Mouse (Mus musculus): ENCODE measurements around the gene Gpr55. TPM values are rescaled to one million over a fixed set of nuclear protein-coding genes. Genes with fewer than 3 reads are reported as not detected.
"Not testable (repeated sequence)": the region's sequence is repeated elsewhere in the genome, so short reads cannot be mapped to it uniquely, and the experiment has no call there.

Gpr55 gene
- total RNA-seq (2017), result 0.81 and 1.4 TPM in 2 replicates

DNA sequence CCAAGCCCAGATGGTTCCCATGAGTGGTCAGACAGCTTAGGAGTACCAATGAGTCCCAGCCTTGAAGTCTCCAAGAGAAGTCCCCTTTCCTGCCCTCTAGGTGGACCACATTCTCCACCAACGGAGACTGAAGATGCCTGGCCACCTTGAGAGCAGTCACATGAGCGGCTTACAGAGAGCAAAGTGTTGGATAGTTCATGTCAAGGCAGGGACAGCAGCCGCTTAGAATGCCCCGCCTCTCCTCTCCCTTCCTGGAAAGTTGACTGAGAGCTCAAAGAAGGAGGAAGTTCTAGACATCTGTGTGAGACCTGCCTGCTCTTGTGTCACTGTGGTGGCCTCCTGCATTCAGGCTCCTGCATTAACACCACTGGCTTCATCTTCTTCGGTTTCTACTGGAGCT lies at the start of gene Gpr55:
Gene Gpr55 (minus strand): TSS at position 135 of the 400 bp plus-strand sequence.
- ATAC-seq (ENCODE audit: extremely low read depth, insufficient number of reproducible peaks, low FRiP score, poor library complexity, severe bottlenecking), result peak; percentile 64

DNA sequence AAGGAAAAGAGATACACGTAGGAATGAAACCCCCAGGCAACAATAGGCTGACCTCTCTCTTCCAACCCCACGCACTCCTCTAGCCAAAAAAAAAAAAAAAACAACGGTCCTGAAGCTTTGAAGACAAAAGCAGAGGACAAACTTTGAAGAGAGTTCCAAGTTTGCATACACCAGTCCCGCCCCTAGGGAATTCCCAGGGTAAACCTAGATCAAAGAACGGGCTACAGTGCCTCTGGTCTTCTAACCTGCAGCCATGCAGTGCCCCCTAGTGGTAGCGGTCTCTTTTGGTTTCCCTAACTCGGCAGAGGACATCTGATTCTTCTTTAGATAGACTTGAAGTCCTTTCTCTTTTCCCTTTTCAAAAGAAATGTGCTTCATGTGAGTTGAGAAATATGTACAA lies 47.0 kb upstream of the Gpr55 start:
- ATAC-seq (ENCODE audit: extremely low read depth, insufficient number of reproducible peaks, low FRiP score, poor library complexity, severe bottlenecking), result 0 out of 2 replicates have a peak, but pooled peaks have one; percentile 51

DNA sequence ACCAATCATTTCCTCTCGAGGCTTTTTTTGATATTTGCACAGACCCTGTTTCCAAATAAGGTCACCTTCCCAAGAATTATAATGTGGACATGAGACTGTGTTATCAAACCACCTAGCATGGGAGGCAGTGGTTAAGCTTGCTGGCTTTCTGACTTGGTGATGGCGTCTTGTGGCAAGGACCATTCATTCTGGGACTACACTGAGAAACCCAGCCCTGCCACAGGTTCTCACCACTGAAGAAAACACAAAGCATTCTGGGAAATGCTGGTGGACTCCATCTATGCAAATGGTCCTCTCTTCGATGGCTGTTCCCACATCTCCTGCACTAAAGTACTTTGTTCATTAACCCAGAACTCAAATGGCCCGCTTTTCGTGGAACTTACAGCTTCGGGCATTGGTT lies 45.2 kb upstream of the Gpr55 start:
- no peak for ATAC-seq (ENCODE audit: extremely low read depth, insufficient number of reproducible peaks, low FRiP score, poor library complexity, severe bottlenecking)

DNA sequence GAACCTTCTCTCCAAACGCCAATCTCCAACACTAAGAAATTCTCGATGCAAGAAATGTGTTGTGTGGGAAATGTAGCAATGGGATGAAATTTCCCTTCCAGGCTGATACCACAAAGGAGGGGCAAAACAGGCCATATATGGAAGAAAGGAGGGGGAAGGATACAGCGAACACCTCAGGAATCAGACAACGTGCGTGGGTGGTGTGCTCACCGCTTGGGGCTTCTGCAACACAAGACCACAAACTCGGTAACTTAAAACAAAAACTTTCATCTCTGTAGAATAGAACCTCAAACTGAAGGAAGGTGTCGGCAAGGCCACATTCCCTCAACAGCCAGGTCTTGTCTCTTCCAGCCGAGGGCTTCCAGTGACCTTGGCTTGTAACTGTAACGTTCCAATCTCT lies 44.7 kb upstream of the Gpr55 start:
- no peak for ATAC-seq (ENCODE audit: extremely low read depth, insufficient number of reproducible peaks, low FRiP score, poor library complexity, severe bottlenecking)

DNA sequence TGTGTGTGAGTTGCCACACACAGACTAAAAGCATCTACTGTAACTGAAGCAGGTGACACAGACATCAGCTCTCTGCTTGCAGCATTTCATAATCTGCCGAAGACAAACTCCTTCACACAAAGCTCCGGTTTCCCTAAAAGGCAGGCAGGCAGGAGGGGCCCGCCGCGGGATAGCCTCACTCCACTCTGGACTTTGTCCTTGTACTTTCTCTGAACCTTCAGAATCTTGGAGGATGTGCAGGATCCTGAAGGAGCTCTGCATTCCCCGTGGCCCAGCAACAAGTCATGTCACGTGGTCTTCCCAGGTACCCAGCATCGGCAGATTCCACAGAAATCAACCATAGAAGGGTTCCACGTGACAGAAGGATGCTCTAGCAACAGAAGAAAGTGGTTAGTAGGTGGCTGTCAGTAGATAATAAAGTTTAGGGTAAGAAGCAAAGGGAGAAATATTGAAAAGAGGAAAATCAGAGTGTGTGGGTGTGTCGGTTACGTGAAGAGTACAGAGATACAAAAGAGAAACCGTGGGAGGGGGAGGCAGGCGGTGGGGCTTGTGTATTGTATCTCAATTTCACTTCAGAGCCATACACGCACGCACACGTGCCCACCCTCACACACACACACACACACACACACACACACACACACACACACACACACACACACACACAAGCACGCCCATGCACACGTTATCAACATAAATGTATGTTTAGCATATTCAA lies 39.2 kb upstream of the Gpr55 start:
- ATAC-seq (ENCODE audit: extremely low read depth, insufficient number of reproducible peaks, low FRiP score, poor library complexity, severe bottlenecking), result no peak

DNA sequence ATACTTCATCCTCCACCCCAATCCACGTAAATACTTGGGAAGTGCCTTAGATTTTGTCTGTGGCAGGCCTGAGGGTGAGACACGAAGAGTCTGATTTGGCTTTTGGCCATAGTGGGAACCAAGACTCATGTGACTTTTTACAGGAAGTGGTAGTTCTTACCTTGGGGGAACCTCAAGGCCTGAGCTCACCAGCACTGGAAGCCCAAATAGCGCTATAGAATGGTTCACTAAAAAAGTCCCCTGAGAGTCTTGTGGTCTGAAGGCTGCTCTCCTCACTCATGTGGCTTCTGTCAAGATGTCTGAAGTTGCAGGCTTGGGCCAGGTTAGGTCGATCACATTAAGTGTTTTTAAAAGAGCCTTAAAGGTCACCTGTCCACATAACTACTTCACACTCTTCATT lies 37.2 kb upstream of the Gpr55 start:
- ATAC-seq (ENCODE audit: extremely low read depth, insufficient number of reproducible peaks, low FRiP score, poor library complexity, severe bottlenecking), result peak; percentile 75; the same call in 1 of the 2 replicates

DNA sequence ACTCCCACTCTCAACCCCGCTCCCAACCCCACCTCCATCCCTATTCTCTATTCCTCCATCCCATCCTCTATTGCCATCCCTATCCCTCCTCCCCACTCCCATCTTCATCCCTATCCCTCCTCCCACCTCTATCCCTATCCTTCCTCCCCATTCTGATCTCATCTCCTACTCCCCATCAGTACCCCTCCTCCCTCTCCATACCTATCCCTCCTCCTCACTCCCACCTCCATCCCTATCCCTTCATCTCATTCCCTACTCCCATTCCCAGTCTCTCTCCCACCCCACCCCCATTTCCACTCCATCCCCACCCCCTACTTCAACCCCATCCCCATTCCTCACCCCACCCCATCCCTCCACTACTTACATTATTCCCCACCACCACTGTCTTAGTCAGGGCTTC lies 36.4 kb upstream of the Gpr55 start:
- no peak for ATAC-seq (ENCODE audit: extremely low read depth, insufficient number of reproducible peaks, low FRiP score, poor library complexity, severe bottlenecking)

DNA sequence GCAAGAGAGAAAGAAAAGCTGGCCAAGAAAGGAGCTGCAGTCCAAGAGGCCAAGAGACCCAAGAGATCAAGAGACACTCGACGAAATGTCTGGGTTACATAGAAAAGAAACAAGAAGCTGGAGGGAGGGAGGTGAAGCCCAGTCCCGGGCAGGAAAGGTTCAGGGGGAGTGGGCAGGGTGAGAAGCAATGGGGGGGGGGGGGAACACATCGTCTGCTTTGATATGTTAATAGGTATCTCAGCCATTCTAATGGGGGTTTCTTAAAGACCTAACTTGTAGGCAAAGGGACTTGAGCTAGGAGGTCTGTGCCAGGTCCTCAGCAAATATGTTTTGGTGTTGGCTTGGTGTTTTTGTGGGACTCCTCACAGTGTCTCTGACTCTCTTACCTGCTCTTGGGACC lies 32.7 kb upstream of the Gpr55 start:
- ATAC-seq (ENCODE audit: extremely low read depth, insufficient number of reproducible peaks, low FRiP score, poor library complexity, severe bottlenecking), result no peak

DNA sequence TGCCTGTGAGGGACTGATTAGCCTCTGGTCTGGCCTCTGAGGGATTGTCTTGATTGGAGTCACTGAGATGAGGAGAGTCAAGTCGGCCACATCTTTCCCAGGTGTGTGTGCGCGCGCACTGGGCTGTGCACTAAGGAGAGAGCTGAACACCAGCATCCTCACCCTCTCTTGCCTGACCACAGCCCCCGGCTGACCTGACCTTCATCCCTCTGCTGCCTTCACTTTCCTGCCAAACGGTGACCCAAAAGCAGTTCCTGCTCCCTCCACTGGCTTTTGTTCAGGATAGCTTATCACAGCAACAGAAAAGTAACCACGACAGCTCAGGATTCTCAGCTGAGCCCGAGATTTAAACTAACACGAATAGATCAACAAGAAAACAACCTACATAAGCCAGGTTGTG lies 31.4 kb upstream of the Gpr55 start:
- no peak for ATAC-seq (ENCODE audit: extremely low read depth, insufficient number of reproducible peaks, low FRiP score, poor library complexity, severe bottlenecking)

DNA sequence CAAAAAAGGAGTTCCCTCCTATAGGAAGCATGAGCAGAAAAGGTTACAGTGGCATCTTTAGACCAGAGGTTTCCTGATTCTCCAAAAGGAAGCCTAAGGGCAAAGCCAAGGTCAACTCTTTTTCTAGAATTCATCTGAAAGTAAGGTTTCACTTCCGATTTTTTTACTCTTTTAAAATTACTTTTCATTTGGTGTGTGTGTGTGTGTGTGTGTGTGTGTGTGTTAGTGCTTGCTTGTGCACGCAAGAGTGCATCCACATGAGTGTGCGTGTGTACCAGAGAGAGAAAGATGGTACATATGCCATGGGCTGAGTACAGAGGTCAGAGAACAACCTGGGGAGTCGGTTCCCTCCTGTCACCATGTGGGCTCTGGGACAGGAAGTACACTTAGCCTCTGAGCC lies 28.1 kb upstream of the Gpr55 start:
- not testable (repeated sequence) for ATAC-seq (ENCODE audit: extremely low read depth, insufficient number of reproducible peaks, low FRiP score, poor library complexity, severe bottlenecking)

DNA sequence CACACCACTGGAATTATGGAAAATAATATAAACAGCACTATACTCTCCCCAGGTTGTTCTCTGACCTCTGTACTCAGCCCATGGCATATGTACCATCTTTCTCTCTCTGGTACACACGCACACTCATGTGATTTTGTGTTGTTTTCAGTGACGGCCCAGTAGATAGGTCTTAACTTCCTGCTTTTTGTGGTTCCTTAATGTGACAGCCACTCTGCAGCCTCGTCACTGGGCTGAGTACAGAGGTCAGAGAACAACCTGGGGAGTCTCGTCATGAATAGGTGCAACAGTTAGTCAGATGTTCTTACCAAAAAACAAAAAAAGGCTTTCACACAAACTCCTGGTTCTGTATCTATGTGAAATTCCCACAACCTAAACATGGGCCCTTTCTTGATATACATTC lies 27.5 kb upstream of the Gpr55 start:
- peak; percentile 79 for ATAC-seq (ENCODE audit: extremely low read depth, insufficient number of reproducible peaks, low FRiP score, poor library complexity, severe bottlenecking)

DNA sequence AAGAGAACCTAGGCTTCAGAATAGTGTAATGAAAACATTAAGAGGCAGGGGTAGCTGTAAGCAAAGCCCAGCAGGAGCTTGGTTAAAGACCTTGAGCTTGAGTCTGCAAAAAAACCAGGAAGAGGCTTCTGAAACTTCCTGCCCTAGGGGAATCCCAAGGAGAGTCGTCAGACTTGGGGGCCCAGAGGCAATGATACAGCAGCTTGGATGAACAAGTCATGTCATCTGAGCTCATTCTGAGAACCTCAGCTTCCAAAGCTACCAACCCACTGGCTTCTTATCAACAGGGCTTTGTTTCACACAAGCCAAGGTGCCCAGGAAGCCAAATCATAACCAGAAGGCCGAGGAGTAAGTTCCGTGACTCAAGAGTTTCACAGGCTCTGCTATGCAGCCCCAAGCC lies 25.0 kb upstream of the Gpr55 start:
- ATAC-seq (ENCODE audit: extremely low read depth, insufficient number of reproducible peaks, low FRiP score, poor library complexity, severe bottlenecking), result no peak

DNA sequence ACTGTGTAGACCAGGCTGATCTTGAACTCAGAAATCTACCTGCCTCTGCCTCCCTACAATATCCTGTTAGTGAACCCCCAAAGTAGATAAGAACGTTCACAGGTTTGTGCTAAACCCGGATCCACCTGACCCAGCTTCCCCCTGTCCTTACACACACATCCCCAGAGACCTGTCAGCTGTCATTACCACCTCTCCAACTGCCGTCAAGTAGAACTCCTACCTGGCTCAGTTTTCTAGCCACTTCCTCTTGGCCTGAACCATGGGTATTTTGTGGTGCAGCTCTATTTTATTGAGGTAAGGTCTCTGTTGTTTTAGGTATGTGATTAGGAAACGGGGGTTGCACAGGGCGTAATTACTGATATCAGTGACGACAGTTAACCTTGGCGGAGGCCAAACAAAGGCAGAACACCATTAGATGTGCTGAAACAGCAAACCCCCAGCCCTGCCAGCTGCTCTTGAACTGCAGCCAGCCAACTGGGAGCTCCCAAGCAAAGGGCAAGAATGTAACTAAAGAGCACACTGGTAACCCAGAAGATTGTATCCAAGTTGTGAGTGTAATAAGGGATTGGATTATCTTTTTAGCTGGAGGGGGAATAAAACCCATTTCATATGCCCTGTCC lies 21.0 kb upstream of the Gpr55 start:
- peak; percentile 39; the same call in 1 of the 2 replicates for ATAC-seq (ENCODE audit: extremely low read depth, insufficient number of reproducible peaks, low FRiP score, poor library complexity, severe bottlenecking)

DNA sequence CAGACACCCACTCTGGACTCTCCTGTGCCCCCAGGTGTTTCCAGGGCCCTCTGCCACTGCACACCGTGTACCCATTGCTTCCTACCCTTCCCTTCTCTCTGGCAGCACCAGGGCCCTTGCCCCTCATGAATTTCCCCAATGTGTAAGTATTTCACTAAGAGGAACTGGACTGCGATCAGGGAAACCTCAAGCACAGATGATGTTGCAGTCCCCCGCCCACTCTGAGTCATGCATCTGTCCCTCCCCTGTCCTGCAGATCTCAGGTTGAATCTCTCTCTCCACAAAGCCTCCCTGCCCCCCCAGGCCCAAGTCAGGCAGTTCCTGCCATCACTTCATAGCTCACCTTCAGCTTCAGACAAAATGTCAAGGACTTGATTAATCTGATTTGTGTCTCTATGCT lies 16.9 kb upstream of the Gpr55 start:
- ATAC-seq (ENCODE audit: extremely low read depth, insufficient number of reproducible peaks, low FRiP score, poor library complexity, severe bottlenecking), result no peak

DNA sequence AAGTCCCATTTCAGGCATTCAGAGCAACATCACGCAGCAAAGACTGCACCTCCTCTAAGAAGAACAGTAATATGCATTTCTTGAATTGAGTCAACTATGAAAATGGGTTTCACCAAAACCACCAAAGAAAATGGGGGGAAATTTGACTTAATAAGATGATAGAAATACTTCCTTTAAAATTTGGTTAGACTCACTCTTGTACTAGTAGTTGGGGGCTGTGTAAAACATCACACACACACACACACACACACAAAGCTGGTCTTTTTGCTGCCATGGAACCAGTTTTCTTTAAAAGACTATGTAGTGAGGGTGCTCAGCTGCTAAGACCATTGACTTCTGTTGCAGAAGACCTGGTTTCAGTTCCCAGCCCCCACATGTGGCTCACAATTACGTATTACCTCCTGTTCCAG lies 12.7 kb upstream of the Gpr55 start:
- ATAC-seq (ENCODE audit: extremely low read depth, insufficient number of reproducible peaks, low FRiP score, poor library complexity, severe bottlenecking), result no peak

DNA sequence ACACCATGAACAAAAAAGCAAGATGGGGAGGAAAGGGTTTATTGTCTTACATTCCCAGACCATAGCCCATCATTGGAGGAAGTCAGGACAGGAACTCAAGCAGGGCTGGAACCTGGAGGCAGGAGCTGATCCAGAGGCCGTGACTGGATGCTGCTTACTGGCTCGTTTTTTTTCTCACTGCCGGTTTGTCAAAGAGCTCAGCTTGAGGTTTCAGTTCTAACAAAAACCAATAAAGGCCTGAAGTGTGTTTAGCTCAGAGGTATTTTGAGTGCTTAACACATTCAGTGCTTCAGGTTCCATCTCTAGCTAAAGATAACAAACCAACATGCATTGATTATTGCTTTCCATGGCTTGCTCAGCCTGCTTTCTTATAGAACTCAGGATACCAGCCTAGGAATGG lies 11.5 kb upstream of the Gpr55 start:
- no peak for ATAC-seq (ENCODE audit: extremely low read depth, insufficient number of reproducible peaks, low FRiP score, poor library complexity, severe bottlenecking)

DNA sequence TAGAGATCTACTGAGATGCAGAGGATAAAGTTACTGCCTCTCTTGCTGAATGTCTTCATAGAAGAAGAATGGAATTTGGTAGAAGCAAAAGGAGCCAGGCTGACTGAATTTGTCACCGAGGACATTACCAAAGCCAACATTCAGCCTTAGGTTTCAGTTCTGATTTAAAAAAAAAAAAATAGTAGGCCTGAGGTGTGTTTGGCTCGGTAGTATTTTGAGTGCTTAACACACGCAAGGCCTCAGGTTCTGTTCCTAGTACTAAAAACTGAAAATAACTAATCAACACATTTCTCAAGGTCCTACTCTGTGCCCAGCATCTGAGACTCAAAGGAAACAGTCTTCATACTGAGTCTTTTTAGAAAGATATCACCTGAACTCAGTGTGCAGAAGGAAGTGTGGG lies 10.3 kb upstream of the Gpr55 start:
- ATAC-seq (ENCODE audit: extremely low read depth, insufficient number of reproducible peaks, low FRiP score, poor library complexity, severe bottlenecking), result no peak

DNA sequence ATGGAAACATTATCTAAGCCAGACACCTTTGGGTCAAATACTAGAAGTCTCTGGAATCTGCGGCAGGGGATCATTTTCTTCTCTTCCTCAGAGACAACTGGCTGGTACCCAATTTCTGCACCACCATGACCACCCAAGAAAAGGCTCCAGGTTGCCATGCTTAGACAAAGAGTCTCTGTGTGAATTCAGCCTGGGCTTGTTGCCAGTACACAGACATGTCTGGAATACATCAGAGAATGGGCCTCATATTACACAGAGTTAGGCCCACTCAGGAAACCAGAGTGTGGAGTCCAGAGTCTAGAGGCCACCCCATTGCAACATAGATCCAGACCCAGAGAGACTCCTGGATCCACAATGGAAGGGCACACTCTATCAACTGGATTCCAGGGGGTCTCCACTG lies 8.7 kb upstream of the Gpr55 start:
- no peak for ATAC-seq (ENCODE audit: extremely low read depth, insufficient number of reproducible peaks, low FRiP score, poor library complexity, severe bottlenecking)

DNA sequence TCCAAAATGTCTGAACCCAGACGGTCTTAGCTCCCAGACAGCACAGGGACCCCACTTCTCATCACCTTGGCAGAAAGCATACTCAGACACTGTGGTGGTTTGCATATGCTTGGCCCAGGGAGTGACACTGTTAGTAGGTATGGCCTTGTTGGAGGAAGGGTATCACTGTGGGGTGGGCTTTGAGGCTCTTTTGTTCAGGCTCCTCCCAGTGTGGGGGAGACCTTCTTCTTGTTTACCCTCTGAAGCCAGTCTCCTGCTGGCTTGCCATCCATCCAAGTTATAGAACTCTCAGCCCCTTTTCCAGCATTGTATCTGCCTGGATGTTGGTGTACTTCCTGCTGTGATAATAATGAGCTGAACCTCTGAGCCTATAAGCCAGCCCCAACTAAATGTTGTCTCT lies 8.3 kb upstream of the Gpr55 start:
- ATAC-seq (ENCODE audit: extremely low read depth, insufficient number of reproducible peaks, low FRiP score, poor library complexity, severe bottlenecking), result no peak

DNA sequence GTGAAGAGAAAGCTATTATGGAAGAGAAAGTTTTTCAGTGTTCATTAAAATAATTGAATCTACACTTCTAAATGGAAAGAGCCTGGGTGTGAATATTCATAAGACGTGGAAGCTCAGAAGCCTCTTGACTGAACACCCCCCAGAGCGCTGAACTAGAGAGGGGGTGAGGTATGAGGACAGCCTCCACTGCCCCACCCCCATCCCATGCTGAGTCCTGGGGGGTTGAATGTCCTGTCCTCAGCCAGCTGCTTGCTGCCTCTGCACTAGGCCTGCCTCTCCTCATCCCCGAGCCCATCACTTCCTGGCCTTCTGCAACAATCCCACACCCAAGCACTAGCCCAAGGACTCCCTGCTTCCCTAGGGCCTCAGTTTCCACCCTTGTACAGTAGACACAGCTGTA lies 5.0 kb upstream of the Gpr55 start:
- no peak for ATAC-seq (ENCODE audit: extremely low read depth, insufficient number of reproducible peaks, low FRiP score, poor library complexity, severe bottlenecking)

DNA sequence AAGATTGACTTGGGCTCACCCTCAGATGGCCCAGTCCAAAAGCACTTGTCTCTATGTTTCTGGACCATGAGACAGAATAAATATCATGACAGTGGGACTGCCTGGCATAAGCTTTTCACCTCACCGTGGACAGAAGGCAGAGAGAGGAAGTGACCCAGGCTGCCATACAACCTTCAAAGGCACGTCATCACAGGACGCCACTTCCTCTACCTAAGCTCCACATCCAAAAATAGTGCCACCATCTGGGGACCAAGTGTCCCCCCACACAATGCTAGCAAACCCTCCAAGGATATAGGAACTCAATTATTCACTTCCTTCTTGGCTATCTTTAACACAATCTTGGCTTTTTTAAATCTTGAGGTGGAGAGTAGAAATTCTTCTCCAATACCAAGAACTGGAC lies 1.3 kb upstream of the Gpr55 start:
- peak; percentile 62 for ATAC-seq (ENCODE audit: extremely low read depth, insufficient number of reproducible peaks, low FRiP score, poor library complexity, severe bottlenecking)
